14 mouse cellular contexts compared by ENCODE assay signal in the genomic region with DNA sequence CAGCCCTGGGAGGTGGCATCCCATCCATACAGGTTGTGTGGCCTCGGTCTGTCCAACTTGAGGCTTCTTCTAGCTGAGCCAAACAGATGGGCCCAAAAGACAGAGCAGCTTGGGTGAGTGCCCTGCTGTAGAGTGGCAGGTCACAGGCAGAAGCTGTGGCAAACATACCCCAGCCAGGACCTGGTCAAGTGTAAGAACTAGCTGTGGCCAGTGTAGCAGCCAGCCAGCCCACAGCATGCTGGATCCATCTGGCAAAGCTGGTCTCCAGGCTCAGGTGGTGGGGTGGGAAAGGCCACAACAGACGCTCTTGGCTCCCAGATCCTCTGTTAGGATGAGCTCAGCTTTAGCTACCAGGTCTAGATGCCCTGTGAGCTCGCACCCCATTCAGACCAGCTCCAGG.
"Had no signal": no experiment of that assay in that cellular context is flagged by ENCODE, and none has a peak within 500 bp of the region (broad histone marks: within the 10 kb centered on the region; RNA-seq: fewer than 3 reads in every experiment).

No protein-coding gene starts in this region.

- ATAC-seq: liver, postnatal 0 days; midbrain, embryonic 16.5 days had no signal

- H3K36me3 ChIP-seq: kidney, embryonic 15.5 days; liver, embryonic 13.5 days; lung, embryonic 15.5 days; stomach, embryonic 15.5 days had no signal

- H3K4me3 ChIP-seq: kidney, embryonic 15.5 days; limb, embryonic 12.5 days; liver, embryonic 13.5 days; lung, embryonic 15.5 days; stomach, embryonic 15.5 days had no signal

- H3K9ac ChIP-seq: kidney, embryonic 15.5 days; liver, embryonic 13.5 days; liver, postnatal 0 days; lung, embryonic 15.5 days; stomach, embryonic 15.5 days had no signal

- H3K9me3 ChIP-seq: kidney, embryonic 15.5 days; limb, embryonic 12.5 days; liver, embryonic 13.5 days; lung, embryonic 15.5 days; stomach, embryonic 15.5 days had no signal

- DNase-seq: kidney, postnatal 14 days; liver; liver, embryonic 13.5 days; liver, postnatal 0 days; lung, postnatal 14 days; right cerebral cortex, postnatal 14 days; thymus, adult 2 months; thymus, postnatal 25 days had no signal

- H3K27ac ChIP-seq: kidney, embryonic 15.5 days; limb, embryonic 12.5 days; liver, embryonic 13.5 days; lung, embryonic 15.5 days; macrophage; stomach, embryonic 15.5 days had no signal

- H3K4me2 ChIP-seq: kidney, embryonic 15.5 days; limb, embryonic 12.5 days; liver, embryonic 13.5 days; lung, embryonic 15.5 days; stomach, embryonic 15.5 days had no signal
